8 mouse cellular contexts compared by ENCODE assay signal in genomic region chr6:143099681-143100382, GRCm38 (mm10). TPM values are rescaled to one million over a fixed set of nuclear protein-coding genes. Genes with fewer than 3 reads are reported as not detected.
DNase-seq lines count a peak whose midpoint lies in the region; ATAC-seq and TF ChIP-seq lines count a peak whose summit lies in the region.

Gene C2cd5 (minus strand): TSS chr6:143100141.

- DNase-seq in 416B (ENCODE audit: low read depth): peak; percentile 97
- DNase-seq in heart, adult 8-10 months (ENCODE audit: low spot score): peak; percentile 96
- peak; percentile 90 to 95 for DNase-seq in monocyte, adult 2 months (ENCODE audit: low read depth in 1 of 2, low spot score in 2 of 2)
- DNase-seq in spleen, postnatal 36 days (ENCODE audit: low spot score in 2 of 2): peak; percentile 94 to 96

- H3K9me3 ChIP-seq in embryonic facial prominence, embryonic 15.5 days (replicated peaks): no peaks in the 10 kb centered on the region
- peaks cover 5% of the 10 kb centered on the region; the same call in 1 of the 2 replicates for H3K9me3 ChIP-seq in kidney, embryonic 14.5 days (ENCODE audit: control insufficient read depth, low read length)
- no peaks in the 10 kb centered on the region for H3K9me3 ChIP-seq in limb, embryonic 15.5 days

- H3K27me3 ChIP-seq in embryonic facial prominence, embryonic 15.5 days: no peaks in the 10 kb centered on the region
- no peaks in the 10 kb centered on the region; the same call in 1 of the 2 replicates for H3K27me3 ChIP-seq in kidney, embryonic 14.5 days (ENCODE audit: control insufficient read depth, insufficient read depth, low read length)
- H3K27me3 ChIP-seq in limb, embryonic 15.5 days: no peaks in the 10 kb centered on the region

- no peak for TF ChIP-seq CTCF in bone marrow, adult 2 months (IDR thresholded peaks at IDR 0.05; ENCODE audit: control insufficient read depth, insufficient read depth, low read length)

- H3K4me1 ChIP-seq in bone marrow, adult 2 months (ENCODE audit: control insufficient read depth, insufficient read depth, low read length): peaks cover 1% of the 10 kb centered on the region
- no peaks in the 10 kb centered on the region for H3K4me1 ChIP-seq in embryonic facial prominence, embryonic 15.5 days
- peaks cover 5% of the 10 kb centered on the region; the same call in 1 of the 2 replicates for H3K4me1 ChIP-seq in kidney, embryonic 14.5 days (ENCODE audit: control insufficient read depth, insufficient read depth, low read length)
- H3K4me1 ChIP-seq in limb, embryonic 15.5 days: peaks cover 7% of the 10 kb centered on the region; the same call in 1 of the 2 replicates

- H3K27ac ChIP-seq in bone marrow, adult 2 months (ENCODE audit: control insufficient read depth, insufficient read depth, low read depth, low read length, poor library complexity): peak within 1 kb of the TSS; percentile 98
- peak within 1 kb of the TSS; percentile 90 for H3K27ac ChIP-seq in embryonic facial prominence, embryonic 15.5 days (replicated peaks)
- peak within 1 kb of the TSS; percentile 74 for H3K27ac ChIP-seq in kidney, embryonic 14.5 days (ENCODE audit: low read depth, low read length)
- peak within 1 kb of the TSS; percentile 91 for H3K27ac ChIP-seq in limb, embryonic 15.5 days

- peak within 1 kb of the TSS; percentile 84 for H3K4me3 ChIP-seq in bone marrow, adult 2 months (replicated peaks; ENCODE audit: control insufficient read depth, low read depth, low read length)
- H3K4me3 ChIP-seq in embryonic facial prominence, embryonic 15.5 days (replicated peaks): peak within 1 kb of the TSS; percentile 81
- H3K4me3 ChIP-seq in kidney, embryonic 14.5 days (ENCODE audit: low read length): peak within 1 kb of the TSS; percentile 93
- H3K4me3 ChIP-seq in limb, embryonic 15.5 days: peak within 1 kb of the TSS; percentile 79

- WGBS in bone marrow, adult 2 months: under 1% methylated on average over 75 of the region's 75 CpGs
- under 1% methylated on average over 53 of the region's 75 CpGs for WGBS in embryonic facial prominence, embryonic 15.5 days
- under 1% methylated on average over 74 of the region's 75 CpGs for WGBS in kidney, embryonic 14.5 days
- WGBS in limb, embryonic 15.5 days: under 1% methylated on average over 68 of the region's 75 CpGs

- ATAC-seq in embryonic facial prominence, embryonic 15.5 days (ENCODE audit: insufficient number of reproducible peaks, low FRiP score, low TSS enrichment, low read depth): peak; percentile 92
- ATAC-seq in kidney, embryonic 14.5 days (ENCODE audit: low FRiP score, low TSS enrichment): peak; percentile 98
- ATAC-seq in limb, embryonic 15.5 days (ENCODE audit: insufficient number of reproducible peaks, low FRiP score, low TSS enrichment, low read depth): peak; percentile 96

- H3K9ac ChIP-seq in embryonic facial prominence, embryonic 15.5 days: peak within 1 kb of the TSS; percentile 74
- H3K9ac ChIP-seq in kidney, embryonic 14.5 days (ENCODE audit: low read depth, low read length): peak within 1 kb of the TSS; percentile 88
- peak within 1 kb of the TSS; percentile 75 for H3K9ac ChIP-seq in limb, embryonic 15.5 days

- H3K36me3 ChIP-seq in embryonic facial prominence, embryonic 15.5 days: no peaks in the 10 kb centered on the region
- H3K36me3 ChIP-seq in kidney, embryonic 14.5 days (ENCODE audit: control insufficient read depth, insufficient read depth, low read length): peaks cover 8% of the 10 kb centered on the region; the same call in 1 of the 2 replicates
- H3K36me3 ChIP-seq in limb, embryonic 15.5 days: no peaks in the 10 kb centered on the region

- H3K4me2 ChIP-seq in embryonic facial prominence, embryonic 15.5 days (replicated peaks): peak within 1 kb of the TSS; percentile 74
- peak within 1 kb of the TSS; percentile 80 for H3K4me2 ChIP-seq in kidney, embryonic 14.5 days (replicated peaks; ENCODE audit: low read depth, low read length)
- H3K4me2 ChIP-seq in limb, embryonic 15.5 days: peak within 1 kb of the TSS; percentile 79

- peak; percentile 45; the same call in 1 of the 2 replicates for TF ChIP-seq POLR2A in bone marrow, adult 2 months (IDR thresholded peaks at IDR 0.05; ENCODE audit: borderline replicate concordance, control insufficient read depth, low read depth, low read length)

RNA-seq across cellular contexts. Expression of gene C2cd5, which starts in this region (rescaled TPM):
- polyA plus RNA-seq in bone marrow, adult 2 months (2011; ENCODE audit: insufficient read depth, insufficient read length, low replicate concordance, missing spikeins): 26.5 and 31.1 TPM in 2 replicates
- polyA plus RNA-seq in embryonic facial prominence, embryonic 15.5 days (2015; fragmentation: Nextera tagmentation; extraction: Ambion mirVana): 26.2 and 29.9 TPM in 2 replicates
- 10 to 100 TPM; 13.3 to 15.3 (median 13.6) TPM for total RNA-seq in heart, adult 8-10 months (2022)
- 16.8 and 34.5 TPM in 2 replicates for polyA plus RNA-seq in kidney, embryonic 14.5 days (2014; fragmentation: Nextera tagmentation; extraction: Ambion mirVana)
- polyA plus RNA-seq in limb, embryonic 15.5 days (2015; fragmentation: Nextera tagmentation; extraction: Ambion mirVana): 23.2 and 23.7 TPM in 2 replicates

Comparison
In these comparisons a context has a peak if more than half of its experiments do, and no peak if none do; other contexts are left out.
1. Peak in every context shown above with its lines: DNase-seq, ATAC-seq, H3K4me3 ChIP-seq and H3K27ac ChIP-seq.